Mouse (Mus musculus) midbrain, embryonic 11.5 days (tissue): Measurements from ENCODE around the gene Hormad2. TPM values are rescaled to one million over a fixed set of nuclear protein-coding genes. Genes with fewer than 3 reads are reported as not detected.

ENCODE experiments used
- ATAC-seq: fragments of 200-750 bp; cut with Nextera tagmentation; 2 replicates; pipeline ENCODE4 v1.8.0; 2017; ENCODE audit warnings: moderate TSS enrichment, moderate library complexity; ENCODE audit not compliant: low FRiP score
- DNase-seq: peaks from one replicate; pipeline ENCODE4 v3.0.0; 2015; ENCODE audit warnings: low spot score; ENCODE audit errors: missing footprints
- H3K27ac ChIP-seq: fragments of 300-500 bp; sonication (generic); 2 replicates; pipeline ENCODE4 v1.5.1; 2014; ENCODE audit warnings: low read depth, low read length
- H3K27me3 ChIP-seq: fragments of 300-500 bp; sonication (generic); 2 replicates; pipeline ENCODE4 v1.6.1; 2014; ENCODE audit warnings: mild to moderate bottlenecking, low read length, moderate library complexity, mixed read lengths; ENCODE audit not compliant: control insufficient read depth, insufficient read depth
- H3K36me3 ChIP-seq: fragments of 300-500 bp; sonication (generic); 2 replicates; pipeline ENCODE4 v1.6.1; 2014; ENCODE audit warnings: mild to moderate bottlenecking, low read length, moderate library complexity, mixed read lengths; ENCODE audit not compliant: control insufficient read depth, insufficient read depth
- H3K4me1 ChIP-seq: fragments of 300-500 bp; sonication (generic); 2 replicates; pipeline ENCODE4 v1.6.1; 2014; ENCODE audit warnings: low read length; ENCODE audit not compliant: control insufficient read depth, insufficient read depth
- H3K4me2 ChIP-seq: fragments of 300-500 bp; sonication (generic); 2 replicates; pipeline ENCODE4 v1.6.1; 2014; ENCODE audit warnings: mild to moderate bottlenecking, moderate library complexity
- H3K4me3 ChIP-seq: fragments of 300-500 bp; sonication (generic); 2 replicates; pipeline ENCODE4 v1.5.1; 2014; ENCODE audit warnings: low read depth, low read length
- H3K9ac ChIP-seq: fragments of 300-500 bp; sonication (generic); 2 replicates; pipeline ENCODE4 v1.6.1; 2014; ENCODE audit warnings: low read length
- H3K9me3 ChIP-seq: fragments of 300-500 bp; sonication (generic); 2 replicates; pipeline ENCODE4 v1.6.1; 2016; ENCODE audit warnings: low read length; ENCODE audit not compliant: control insufficient read depth
- WGBS: fragments of 180-500 bp; shearing (Covaris S2); extraction: QIAGEN DNeasy Blood & Tissue Kit; methylation state at CpG from one replicate; pipeline ENCODE4 v1.1.7; 2014; 5-methylcytosine and 5-hydroxymethylcytosine counted together
- polyA plus RNA-seq: library from polyadenylated mRNA; unstranded; fragments of >200 nt; fragmentation: Nextera tagmentation; extraction: Ambion mirVana; gene quantifications from 2 replicates; pipeline ENCODE4 v1.2.1, GENCODE M21; 2014

The Hormad2 gene
- 0.07 TPM in 1 of 2 replicates, not detected in the other for polyA plus RNA-seq

DNA sequence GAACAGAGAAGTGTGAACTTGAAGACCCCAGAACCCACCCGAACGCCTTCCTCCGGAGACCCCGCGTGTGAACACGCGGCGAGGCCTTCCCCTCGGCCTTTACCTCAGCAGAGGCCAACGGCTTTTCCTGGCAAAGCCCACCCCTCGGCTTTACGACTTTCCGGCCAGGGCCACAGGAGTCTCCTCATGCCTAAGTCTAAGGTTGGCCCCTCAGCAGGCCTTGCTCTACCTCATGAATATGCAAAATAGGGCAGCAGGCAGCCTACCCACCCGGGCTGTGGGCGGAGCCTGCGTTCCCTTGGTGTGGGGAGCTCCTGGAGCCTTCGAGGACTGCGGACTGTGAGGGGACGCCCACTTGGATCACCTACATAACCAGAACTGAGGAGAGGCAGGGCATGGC is at the start of gene Hormad2:
TSS of gene Hormad2 (minus strand) at position 128 of the 400 bp plus-strand sequence.
- no peak within 1 kb of the TSS for H3K27ac ChIP-seq
- H3K9me3 ChIP-seq = no peaks in the 10 kb centered on the region
- H3K4me3 ChIP-seq = no peak within 1 kb of the TSS
- WGBS = 45% methylated on average over 19 of the region's 19 CpGs
- no peaks in the 10 kb centered on the region for H3K36me3 ChIP-seq
- no peaks in the 10 kb centered on the region for H3K27me3 ChIP-seq
- ATAC-seq (peak; percentile 30; the same call in 1 of the 2 replicates), DNase-seq (no peak)
- H3K4me1 ChIP-seq = 0 out of 2 replicates have a peak, but pooled peaks cover 4% of the 10 kb centered on the region
- H3K9ac ChIP-seq = no peak within 1 kb of the TSS
- H3K4me2 ChIP-seq = no peak within 1 kb of the TSS

DNA sequence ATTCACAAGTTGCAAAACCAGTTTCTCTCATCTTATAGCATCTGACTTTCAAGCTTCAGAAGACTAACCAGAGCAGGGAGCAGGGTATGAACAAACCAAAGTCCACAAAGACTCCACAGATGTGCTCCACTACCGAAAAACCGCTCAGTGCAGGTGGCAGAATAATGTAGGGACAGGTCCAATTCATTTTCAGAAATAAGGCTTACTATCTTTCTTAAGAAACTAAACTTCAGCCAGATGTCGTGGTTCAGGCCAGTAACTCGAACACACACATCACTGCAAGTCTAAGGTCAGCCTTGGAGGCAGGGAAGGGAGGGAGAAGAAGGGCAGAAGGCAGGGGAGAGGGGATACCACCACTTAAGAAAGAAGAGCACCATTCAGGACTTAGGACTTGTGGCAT is 48.3 kb upstream of the Hormad2 start:
- WGBS = 99% methylated on average over 4 of the region's 4 CpGs
- Histone ChIP-seq H3K9me3 (no peaks in the 10 kb centered on the region), H3K36me3 (peaks cover 19% of the 10 kb centered on the region), H3K9ac (no peak overlapping the region), H3K4me1 (no peaks in the 10 kb centered on the region), H3K4me2 (no peak overlapping the region), H3K27me3 (no peaks in the 10 kb centered on the region), H3K27ac (no peak overlapping the region), H3K4me3 (no peak overlapping the region)
- DNase-seq (no peak), ATAC-seq (no peak)

GRCm38 (mm10) chr11:4488798-4489197 is 47.9 kb upstream of the Hormad2 start:
- Histone ChIP-seq H3K4me2 (no peak overlapping the region), H3K4me3 (no peak overlapping the region), H3K27ac (no peak overlapping the region), H3K9me3 (no peaks in the 10 kb centered on the region), H3K9ac (no peak overlapping the region), H3K4me1 (no peaks in the 10 kb centered on the region), H3K36me3 (peaks cover 20% of the 10 kb centered on the region), H3K27me3 (no peaks in the 10 kb centered on the region)
- ATAC-seq (no peak), DNase-seq (no peak)
- 92% methylated on average over 2 of the region's 2 CpGs for WGBS

- no peaks in the 10 kb centered on the region for H3K9me3 ChIP-seq
- H3K4me3 ChIP-seq = no peak overlapping the region
- H3K27ac ChIP-seq = no peak overlapping the region
- no peak overlapping the region for H3K4me2 ChIP-seq
- H3K4me1 ChIP-seq = no peaks in the 10 kb centered on the region
- ATAC-seq (no peak), DNase-seq (no peak)
- no peak overlapping the region for H3K9ac ChIP-seq
- 96% methylated on average over 13 of the region's 13 CpGs for WGBS
- H3K36me3 ChIP-seq = peaks cover 23% of the 10 kb centered on the region
- no peaks in the 10 kb centered on the region for H3K27me3 ChIP-seq
These were observed 47.5 kb upstream of the Hormad2 start for GRCm38 (mm10) chr11:4488367-4488766.

GRCm38 (mm10) chr11:4487401-4487965 is 46.6 kb upstream of the Hormad2 start:
- no peak overlapping the region for H3K4me2 ChIP-seq
- DNase-seq (no peak), ATAC-seq (no peak)
- H3K9ac ChIP-seq = no peak overlapping the region
- H3K9me3 ChIP-seq = no peaks in the 10 kb centered on the region
- no peak overlapping the region for H3K27ac ChIP-seq
- no peak overlapping the region for H3K4me3 ChIP-seq
- WGBS = 92% methylated on average over 8 of the region's 8 CpGs
- no peaks in the 10 kb centered on the region for H3K4me1 ChIP-seq
- H3K27me3 ChIP-seq = no peaks in the 10 kb centered on the region
- H3K36me3 ChIP-seq = peaks cover 28% of the 10 kb centered on the region

DNA sequence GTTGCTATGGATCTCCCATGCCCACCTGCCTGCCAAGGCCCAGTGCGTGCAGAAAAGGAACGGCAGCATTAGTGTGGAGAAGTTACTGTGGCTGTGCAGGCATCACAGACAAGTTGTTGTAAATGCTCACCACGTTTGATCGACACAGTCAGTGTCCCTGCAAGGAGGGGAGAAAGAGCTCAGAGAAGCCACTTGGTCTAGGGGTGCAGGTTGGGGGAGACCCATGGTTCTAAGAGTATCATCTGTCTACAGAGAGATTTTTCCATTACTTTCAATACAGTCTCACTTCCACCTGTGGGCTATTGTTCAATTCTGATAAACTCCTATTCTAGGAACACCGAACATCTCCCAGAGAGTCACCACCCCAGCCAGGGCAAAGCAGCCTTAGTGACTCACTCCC is 43.6 kb upstream of the Hormad2 start:
- no peak overlapping the region for H3K4me2 ChIP-seq
- no peaks in the 10 kb centered on the region for H3K27me3 ChIP-seq
- DNase-seq (no peak), ATAC-seq (no peak)
- H3K4me3 ChIP-seq = no peak overlapping the region
- 96% methylated on average over 5 of the region's 5 CpGs for WGBS
- H3K9me3 ChIP-seq = no peaks in the 10 kb centered on the region
- no peak overlapping the region for H3K9ac ChIP-seq
- no peak overlapping the region for H3K27ac ChIP-seq
- no peaks in the 10 kb centered on the region for H3K4me1 ChIP-seq
- H3K36me3 ChIP-seq = peaks cover 40% of the 10 kb centered on the region

DNA sequence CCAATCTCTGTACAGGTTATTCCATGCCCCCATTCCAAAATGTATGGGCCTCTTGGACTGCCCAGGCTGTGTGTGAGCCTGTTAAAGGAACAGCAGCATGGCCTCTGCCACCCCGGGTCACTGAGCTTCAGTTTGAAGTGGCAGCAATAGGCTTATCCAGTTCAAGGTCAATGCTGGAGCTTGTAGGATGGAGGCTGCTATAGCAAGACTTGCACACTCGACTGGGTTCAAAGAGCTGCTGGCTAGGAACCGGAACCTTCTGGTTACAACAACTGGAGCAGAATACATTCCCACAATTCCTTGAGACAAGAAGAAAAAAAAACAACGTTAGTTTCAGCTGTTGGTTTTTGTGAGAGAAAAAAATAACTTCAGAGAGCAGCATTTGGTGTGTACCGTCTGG is 41.7 kb upstream of the Hormad2 start:
- H3K27me3 ChIP-seq = no peaks in the 10 kb centered on the region
- DNase-seq (no peak), ATAC-seq (no peak)
- no peaks in the 10 kb centered on the region for H3K9me3 ChIP-seq
- H3K4me1 ChIP-seq = no peaks in the 10 kb centered on the region
- 82% methylated on average over 5 of the region's 5 CpGs for WGBS
- no peak overlapping the region for H3K4me3 ChIP-seq
- no peak overlapping the region for H3K27ac ChIP-seq
- peaks cover 34% of the 10 kb centered on the region for H3K36me3 ChIP-seq
- no peak overlapping the region for H3K4me2 ChIP-seq
- H3K9ac ChIP-seq = no peak overlapping the region

- ATAC-seq = no peak
- H3K4me3 ChIP-seq = no peak overlapping the region
- no peaks in the 10 kb centered on the region for H3K9me3 ChIP-seq
- DNase-seq = no peak
- no peaks in the 10 kb centered on the region for H3K4me1 ChIP-seq
- H3K27ac ChIP-seq = no peak overlapping the region
- H3K27me3 ChIP-seq = no peaks in the 10 kb centered on the region
- no peak overlapping the region for H3K9ac ChIP-seq
- H3K36me3 ChIP-seq = 0 out of 2 replicates have a peak, but pooled peaks cover 3% of the 10 kb centered on the region
- H3K4me2 ChIP-seq = no peak overlapping the region
- WGBS = 94% methylated on average over 4 of the region's 4 CpGs
These were observed 35.3 kb upstream of the Hormad2 start for GRCm38 (mm10) chr11:4476184-4476697.

- WGBS = 82% methylated on average over 7 of the region's 7 CpGs
- H3K36me3 ChIP-seq = no peaks in the 10 kb centered on the region
- no peak overlapping the region for H3K27ac ChIP-seq
- H3K4me3 ChIP-seq = no peak overlapping the region
- no peaks in the 10 kb centered on the region for H3K4me1 ChIP-seq
- no peak overlapping the region for H3K9ac ChIP-seq
- ATAC-seq (no peak), DNase-seq (no peak)
- H3K9me3 ChIP-seq = no peaks in the 10 kb centered on the region
- H3K27me3 ChIP-seq = no peaks in the 10 kb centered on the region
- no peak overlapping the region for H3K4me2 ChIP-seq
These were observed 31.7 kb upstream of the Hormad2 start for GRCm38 (mm10) chr11:4472464-4473179.
